Mouse (Mus musculus): Measurements from ENCODE around the gene Atp8a2.
"Not testable (repeated sequence)": the region's sequence is repeated elsewhere in the genome, so short reads cannot be mapped to it uniquely, and the experiment has no call there.

The Atp8a2 gene

DNA sequence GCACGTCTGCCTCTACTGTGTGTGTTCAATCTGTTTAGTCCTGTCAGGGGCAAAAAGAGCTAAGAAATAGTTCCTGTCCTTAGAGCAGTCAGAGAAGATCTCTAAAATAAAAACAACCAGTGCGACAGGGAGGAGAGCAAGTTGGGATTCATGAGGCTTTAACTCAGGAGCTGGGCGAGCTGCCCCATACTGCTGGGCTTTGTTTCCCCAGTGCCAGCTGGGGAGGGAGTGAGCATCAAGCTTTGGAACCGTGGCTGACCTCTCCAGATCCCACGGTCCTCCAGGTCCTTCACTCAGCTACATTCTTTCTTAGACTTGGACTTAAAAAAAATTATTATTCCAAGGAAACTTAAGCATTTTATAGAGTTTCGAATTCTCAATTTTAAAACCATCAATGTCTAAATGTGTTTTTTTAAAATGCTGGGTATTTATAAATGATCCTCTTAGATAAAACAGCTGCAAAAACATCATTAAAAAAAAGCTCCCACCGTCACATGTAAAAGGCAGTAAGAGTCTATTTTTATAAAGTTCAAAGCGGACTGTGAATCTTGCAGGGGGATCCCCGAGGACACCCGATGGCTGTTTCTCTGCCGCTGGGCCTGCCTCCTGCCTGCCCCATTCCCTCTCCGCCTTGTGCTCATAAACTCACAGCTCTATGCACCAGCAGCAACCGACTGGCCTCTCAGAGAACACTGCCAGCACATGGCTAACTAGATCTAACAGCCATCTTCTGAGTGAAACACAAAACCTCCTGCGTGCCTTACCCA lies 350.2 kb downstream of the Atp8a2 start:
- no peak for DNase-seq (ENCODE audit: inconsistent ontology term)

- DNase-seq (ENCODE audit: inconsistent ontology term) = no peak
Observed at GRCm38 (mm10) chr14:59843264-59843942, 353.6 kb downstream of the Atp8a2 start.

- DNase-seq (ENCODE audit: inconsistent ontology term) = no peak
Observed at GRCm38 (mm10) chr14:59839951-59840720, 356.8 kb downstream of the Atp8a2 start.

DNA sequence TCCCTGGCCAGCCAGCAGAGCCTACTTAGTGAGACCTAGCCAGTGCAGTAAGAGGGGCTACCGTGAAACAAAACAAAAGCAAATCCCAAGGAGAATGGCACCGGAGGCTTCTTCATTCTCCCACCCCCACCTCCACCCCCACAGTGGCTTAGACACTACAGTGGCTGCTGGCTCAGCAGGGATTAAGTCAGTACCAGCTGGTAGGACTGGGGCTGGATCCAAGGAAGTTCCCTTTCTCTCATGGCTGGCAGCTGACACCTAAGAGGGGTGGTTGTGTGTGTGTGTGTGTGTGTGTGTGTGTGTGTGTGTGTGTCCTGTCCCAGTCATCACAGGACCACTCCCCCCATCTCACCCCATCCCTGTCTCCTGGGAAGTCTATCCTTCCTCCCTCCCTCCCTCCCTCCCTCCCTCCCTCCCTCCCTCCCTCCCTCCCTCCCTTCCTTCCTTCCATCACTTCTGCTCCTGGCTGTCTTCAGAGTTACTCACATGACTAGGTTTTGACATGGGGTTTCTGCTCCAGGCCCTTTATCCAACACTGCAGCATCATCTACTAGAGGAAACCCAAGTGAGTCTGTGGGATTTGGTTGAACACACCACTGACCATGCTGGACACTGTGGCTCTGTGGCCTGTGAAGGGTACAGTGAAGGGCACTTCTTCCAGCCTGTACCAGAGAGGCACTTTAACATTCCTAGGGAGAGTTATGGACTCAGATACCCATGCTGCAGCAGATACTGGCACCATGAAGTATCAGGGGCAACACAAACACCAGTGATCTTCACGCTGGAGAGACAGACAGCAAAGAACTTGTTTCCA lies 358.3 kb downstream of the Atp8a2 start:
- DNase-seq (ENCODE audit: inconsistent ontology term) = not testable (repeated sequence)

DNA sequence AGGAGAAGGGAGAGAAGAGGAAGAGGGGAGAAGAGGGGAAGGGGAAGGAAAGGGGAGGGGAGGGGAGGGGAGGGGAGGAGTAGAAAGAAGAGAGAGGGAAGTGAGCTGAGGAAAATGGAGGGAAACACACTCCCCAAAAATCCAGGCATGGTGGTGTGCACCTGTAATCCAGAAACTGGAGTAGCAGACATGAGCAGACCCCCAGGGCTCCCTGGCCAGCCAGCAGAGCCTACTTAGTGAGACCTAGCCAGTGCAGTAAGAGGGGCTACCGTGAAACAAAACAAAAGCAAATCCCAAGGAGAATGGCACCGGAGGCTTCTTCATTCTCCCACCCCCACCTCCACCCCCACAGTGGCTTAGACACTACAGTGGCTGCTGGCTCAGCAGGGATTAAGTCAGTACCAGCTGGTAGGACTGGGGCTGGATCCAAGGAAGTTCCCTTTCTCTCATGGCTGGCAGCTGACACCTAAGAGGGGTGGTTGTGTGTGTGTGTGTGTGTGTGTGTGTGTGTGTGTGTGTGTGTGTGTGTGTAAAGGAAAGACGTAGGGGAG lies 359.2 kb downstream of the Atp8a2 start:
- DNase-seq (ENCODE audit: inconsistent ontology term) = not testable (repeated sequence)

DNA sequence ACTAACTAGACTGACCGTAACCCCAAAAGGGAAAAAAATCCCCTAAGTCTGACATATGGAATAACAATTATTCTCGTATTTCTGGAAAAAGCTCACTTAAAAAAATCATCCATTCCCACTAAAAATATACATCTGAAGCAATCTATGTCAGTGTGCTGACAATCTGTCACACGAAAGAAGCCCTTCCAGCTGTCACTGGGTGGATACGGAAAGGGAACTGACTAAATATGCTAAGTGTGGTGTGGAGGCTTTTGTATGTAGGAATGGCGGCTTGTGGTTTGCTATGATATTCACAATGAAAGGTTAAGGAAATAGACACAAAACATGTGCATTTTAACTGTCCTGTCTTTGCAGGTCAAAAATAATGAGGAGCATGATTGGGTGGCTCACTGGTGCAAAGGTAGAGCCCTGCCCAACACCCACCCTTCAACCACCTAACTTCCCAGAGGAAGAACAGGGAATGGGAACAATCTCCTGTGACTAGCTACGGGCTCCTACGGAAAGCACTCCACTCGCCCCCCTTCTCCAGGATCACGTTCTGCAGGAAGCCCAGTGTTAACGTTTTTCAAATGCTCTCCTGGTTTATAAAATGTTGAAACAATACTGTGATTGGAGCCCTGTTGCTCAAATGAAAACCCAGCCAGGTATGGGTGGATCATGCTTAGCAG lies 360.0 kb downstream of the Atp8a2 start:
- DNase-seq (ENCODE audit: inconsistent ontology term) = no peak

- no peak for DNase-seq (ENCODE audit: inconsistent ontology term)
Observed at GRCm38 (mm10) chr14:59829580-59829979, 367.4 kb downstream of the Atp8a2 start.

GRCm38 (mm10) chr14:59827409-59827808 lies 369.6 kb downstream of the Atp8a2 start:
- DNase-seq (ENCODE audit: inconsistent ontology term) = no peak

- no peak for DNase-seq (ENCODE audit: inconsistent ontology term)
Observed at GRCm38 (mm10) chr14:59820115-59820419, 376.9 kb downstream of the Atp8a2 start.

DNA sequence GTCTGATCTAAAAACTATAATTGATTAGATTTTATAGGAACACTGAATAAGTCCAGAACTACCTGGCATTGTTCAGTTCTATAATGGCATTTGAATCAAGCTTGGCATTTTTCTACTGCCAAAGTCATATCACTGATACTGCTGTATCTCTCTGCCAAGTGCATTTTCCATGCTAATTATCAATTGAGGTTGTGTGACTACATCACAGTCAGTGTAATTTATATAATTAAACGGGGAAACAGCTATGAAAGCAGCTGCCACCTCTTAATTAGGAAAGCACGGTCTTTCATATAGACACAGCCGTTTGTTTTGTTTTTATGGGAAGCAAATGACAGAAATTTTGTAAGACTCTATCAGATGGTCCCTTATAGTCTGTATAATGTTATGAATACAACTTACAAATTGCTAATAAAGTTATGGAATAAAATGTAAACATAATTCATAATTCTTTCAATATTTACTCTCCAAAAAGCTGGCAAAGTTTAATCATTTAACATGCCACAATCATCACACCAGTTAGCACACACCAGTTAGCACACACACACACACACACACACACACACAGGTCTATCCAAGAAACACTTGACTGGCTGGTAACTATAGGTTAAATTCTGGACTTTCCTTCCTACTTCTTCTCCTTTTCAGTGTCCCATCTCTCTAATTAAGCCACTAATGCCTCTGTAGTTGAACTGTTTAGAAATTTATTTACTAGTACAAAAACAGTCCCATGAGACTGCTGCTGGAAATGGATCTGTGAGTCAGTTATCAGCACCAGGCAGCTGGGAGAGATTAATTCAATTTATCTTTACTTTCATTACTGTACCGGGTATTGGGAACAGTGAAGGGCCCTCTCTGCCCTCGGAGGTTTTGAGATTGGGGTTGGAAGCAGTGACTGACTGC lies 377.5 kb downstream of the Atp8a2 start:
- no peak for DNase-seq (ENCODE audit: inconsistent ontology term)

GRCm38 (mm10) chr14:59810316-59810715 lies 386.7 kb downstream of the Atp8a2 start:
- not testable (repeated sequence) for DNase-seq (ENCODE audit: inconsistent ontology term)

- DNase-seq (ENCODE audit: inconsistent ontology term) = no peak
Observed at GRCm38 (mm10) chr14:59809790-59810189, 387.2 kb downstream of the Atp8a2 start.

DNA sequence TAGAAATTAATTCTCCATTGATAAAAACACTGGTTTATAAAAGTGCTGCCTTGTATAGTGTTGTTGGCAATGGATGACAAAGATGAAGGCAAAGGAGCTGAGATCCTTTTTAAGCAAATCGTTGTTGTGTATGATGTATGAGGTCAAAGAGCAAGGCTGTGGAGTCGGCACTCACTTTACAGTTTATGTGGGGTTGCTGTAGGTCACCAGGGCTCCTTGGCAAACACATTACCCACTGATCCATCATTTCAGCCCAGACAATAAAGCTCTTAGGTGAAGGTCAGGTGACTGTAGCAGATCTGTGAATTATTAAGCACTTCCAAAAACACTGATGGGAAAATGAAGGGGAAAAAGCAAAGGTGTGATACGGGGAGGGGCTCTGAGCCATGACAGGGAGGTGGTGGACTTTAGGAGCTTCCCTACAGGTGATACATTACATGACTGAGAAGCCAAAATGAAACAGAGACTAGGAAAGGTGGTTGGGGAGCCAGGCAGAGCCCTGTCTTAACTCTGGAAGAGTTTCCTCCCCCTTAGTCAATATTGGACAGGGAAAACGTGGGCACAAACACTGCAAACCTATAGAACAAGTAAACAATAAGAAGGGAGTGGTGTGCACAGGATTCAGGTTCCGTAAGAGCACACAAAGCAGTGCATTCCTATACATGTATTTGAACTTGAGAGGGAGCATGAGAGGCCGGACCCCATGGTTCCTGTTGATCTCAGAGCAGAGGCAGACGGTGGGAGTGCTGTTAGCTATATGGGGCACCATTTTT lies 389.3 kb downstream of the Atp8a2 start:
- DNase-seq (ENCODE audit: inconsistent ontology term) = no peak

DNA sequence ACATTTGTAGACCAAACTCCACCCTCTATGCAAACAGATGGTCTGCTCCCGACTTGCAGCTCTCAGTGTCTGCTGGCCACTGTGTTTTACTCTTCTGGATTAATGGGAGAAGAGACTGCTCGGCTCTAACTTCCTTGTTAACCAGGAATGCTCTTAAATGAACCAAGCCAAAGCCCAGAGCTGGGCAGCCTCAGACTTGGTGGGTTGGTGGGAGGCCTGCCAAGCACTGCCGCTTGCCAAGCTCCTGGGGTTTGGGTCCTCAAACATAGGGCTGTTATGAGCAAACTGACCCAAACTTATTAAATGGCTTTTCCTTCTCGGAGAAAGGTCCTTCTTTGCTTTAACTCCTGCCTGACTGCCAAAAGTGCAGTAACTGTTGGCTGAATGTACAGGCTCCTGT lies 390.1 kb downstream of the Atp8a2 start:
- peak; percentile 86 for DNase-seq (ENCODE audit: inconsistent ontology term)

- DNase-seq (ENCODE audit: inconsistent ontology term) = peak; percentile 52
Observed at GRCm38 (mm10) chr14:59806159-59806558, 390.8 kb downstream of the Atp8a2 start.

GRCm38 (mm10) chr14:59805683-59806082 lies 391.3 kb downstream of the Atp8a2 start:
- DNase-seq (ENCODE audit: inconsistent ontology term) = no peak

DNA sequence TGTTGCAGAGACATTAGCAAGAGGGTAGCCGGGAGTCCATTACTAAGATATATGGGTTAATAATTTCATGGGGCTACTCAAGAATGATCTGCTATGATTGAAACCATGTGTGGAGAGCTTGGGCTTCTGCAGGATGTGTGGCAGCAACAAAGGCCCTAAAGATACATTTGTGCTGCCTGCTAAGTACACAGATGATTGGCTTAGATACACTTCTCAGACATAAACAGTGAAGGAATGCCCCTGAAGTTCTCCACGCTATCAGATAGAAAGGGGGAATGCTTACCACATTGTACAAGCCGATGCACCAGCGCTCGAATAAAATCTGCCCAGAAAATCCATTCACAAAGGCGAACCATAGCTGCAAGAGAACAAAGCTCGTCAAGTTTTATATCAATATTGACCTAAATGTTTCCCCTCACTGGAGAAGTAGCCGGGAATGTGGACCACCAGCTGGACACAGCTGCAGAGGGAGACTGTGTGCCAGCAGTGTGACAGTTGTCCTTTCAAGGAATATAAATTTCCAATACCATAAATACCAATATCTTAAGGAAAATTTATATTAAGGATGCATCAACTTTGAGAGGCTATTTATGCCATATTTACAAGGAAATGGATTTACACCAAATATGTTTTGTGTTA lies 394.9 kb downstream of the Atp8a2 start:
- DNase-seq (ENCODE audit: inconsistent ontology term) = no peak

- no peak for DNase-seq (ENCODE audit: inconsistent ontology term)
Observed at GRCm38 (mm10) chr14:59799511-59799910, 397.5 kb downstream of the Atp8a2 start.

- DNase-seq (ENCODE audit: inconsistent ontology term) = no peak
Observed at GRCm38 (mm10) chr14:59793841-59794240, 403.1 kb downstream of the Atp8a2 start.

Data from Muller cell, postnatal 12 days (primary cell).